In the genomic region with DNA sequence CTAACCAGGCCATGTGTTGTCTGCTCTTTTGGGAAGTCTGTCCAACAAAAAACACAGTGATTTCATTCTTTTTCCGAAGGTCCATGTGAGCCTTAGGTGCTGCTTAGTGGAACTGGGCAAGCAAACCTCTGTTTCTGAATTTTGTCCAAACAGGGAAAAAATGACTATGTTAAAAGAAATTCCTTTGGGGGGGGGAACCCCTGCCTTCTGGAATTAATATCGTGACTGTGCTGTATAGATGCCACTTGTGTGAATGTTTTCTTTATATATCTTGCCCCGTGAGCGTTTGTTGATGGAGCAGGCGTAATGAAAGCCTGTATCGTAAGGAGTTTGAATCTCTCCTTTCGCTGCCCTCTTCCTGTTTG, we compare ENCODE assay signal across 12 mouse cellular contexts.
DNase-seq lines count a peak whose midpoint lies in the region; ATAC-seq and TF ChIP-seq lines count a peak whose summit lies in the region.
"Had no signal": no experiment of that assay in that cellular context is flagged by ENCODE, and none has a peak within 500 bp of the region (broad histone marks: within the 10 kb centered on the region; RNA-seq: fewer than 3 reads in every experiment).

No protein-coding gene starts in this region.

- H3K27ac ChIP-seq in heart, embryonic 13.5 days (replicated peaks): peak overlapping the region; percentile 70
- H3K27ac ChIP-seq in stomach, embryonic 15.5 days: peak overlapping the region; percentile 28; the same call in 1 of the 2 replicates
- H3K27ac ChIP-seq in stomach, postnatal 0 days (replicated peaks): no peak overlapping the region
- H3K27ac ChIP-seq in forebrain, embryonic 16.5 days (ENCODE audit: low read length): peak overlapping the region; percentile 88
- H3K27ac ChIP-seq: left cerebral cortex, adult 2 months; liver, embryonic 12.5 days had no signal

- peak overlapping the region; percentile 58 for H3K9ac ChIP-seq in heart, embryonic 13.5 days
- no peak overlapping the region for H3K9ac ChIP-seq in stomach, embryonic 15.5 days
- no peak overlapping the region for H3K9ac ChIP-seq in stomach, postnatal 0 days (ENCODE audit: low read length)
- no peak overlapping the region for H3K9ac ChIP-seq in forebrain, embryonic 16.5 days (replicated peaks; ENCODE audit: low read depth, low read length)
- H3K9ac ChIP-seq: liver, embryonic 12.5 days had no signal

- 58% methylated on average over 7 of the region's 7 CpGs for WGBS in heart, embryonic 13.5 days
- WGBS in stomach, embryonic 15.5 days: 45% methylated on average over 7 of the region's 7 CpGs
- WGBS in stomach, postnatal 0 days: 48% methylated on average over 7 of the region's 7 CpGs
- WGBS in forebrain, embryonic 16.5 days: 60% methylated on average over 7 of the region's 7 CpGs

- H3K9me3 ChIP-seq in heart, embryonic 13.5 days: peaks cover 4% of the 10 kb centered on the region; the same call in 1 of the 2 replicates
- H3K9me3 ChIP-seq in stomach, embryonic 15.5 days: no peaks in the 10 kb centered on the region
- no peaks in the 10 kb centered on the region for H3K9me3 ChIP-seq in stomach, postnatal 0 days (ENCODE audit: control insufficient read depth, low read length)
- no peaks in the 10 kb centered on the region for H3K9me3 ChIP-seq in forebrain, embryonic 16.5 days (ENCODE audit: control insufficient read depth, low read length)
- H3K9me3 ChIP-seq: liver, embryonic 12.5 days had no signal

- peaks cover 8% of the 10 kb centered on the region; the same call in 1 of the 2 replicates for H3K36me3 ChIP-seq in heart, embryonic 13.5 days
- no peaks in the 10 kb centered on the region for H3K36me3 ChIP-seq in stomach, embryonic 15.5 days
- no peaks in the 10 kb centered on the region for H3K36me3 ChIP-seq in stomach, postnatal 0 days (ENCODE audit: control insufficient read depth, insufficient read depth, low read length)
- H3K36me3 ChIP-seq in forebrain, embryonic 16.5 days (ENCODE audit: control insufficient read depth, insufficient read depth): no peaks in the 10 kb centered on the region
- H3K36me3 ChIP-seq: liver, embryonic 12.5 days had no signal

- TF ChIP-seq CTCF in stomach, postnatal 0 days (IDR thresholded peaks at IDR 0.05; ENCODE audit: low read depth): no peak

- ATAC-seq in heart, embryonic 13.5 days (ENCODE audit: extremely low read depth, insufficient number of reproducible peaks, low FRiP score, low TSS enrichment): no peak
- ATAC-seq in stomach, embryonic 15.5 days (ENCODE audit: insufficient read depth, low FRiP score, low read depth): no peak
- no peak for ATAC-seq in stomach, postnatal 0 days (ENCODE audit: low FRiP score, low TSS enrichment)
- no peak for ATAC-seq in forebrain, embryonic 16.5 days
- ATAC-seq: liver, embryonic 12.5 days had no signal

- H3K4me1 ChIP-seq in heart, embryonic 13.5 days: peaks cover 65% of the 10 kb centered on the region
- peaks cover 18% of the 10 kb centered on the region for H3K4me1 ChIP-seq in stomach, embryonic 15.5 days
- H3K4me1 ChIP-seq in stomach, postnatal 0 days (replicated peaks; ENCODE audit: control insufficient read depth, insufficient read depth): no peaks in the 10 kb centered on the region; the same call in 1 of the 2 replicates
- peaks cover 45% of the 10 kb centered on the region for H3K4me1 ChIP-seq in forebrain, embryonic 16.5 days (replicated peaks; ENCODE audit: control insufficient read depth, insufficient read depth, low read length)
- H3K4me1 ChIP-seq: liver, embryonic 12.5 days had no signal

- 0 out of 2 replicates have a peak overlapping the region, but pooled peaks have one; percentile 38 for H3K4me2 ChIP-seq in heart, embryonic 13.5 days
- H3K4me2 ChIP-seq in stomach, embryonic 15.5 days: no peak overlapping the region
- no peak overlapping the region for H3K4me2 ChIP-seq in stomach, postnatal 0 days (replicated peaks; ENCODE audit: low read depth)
- H3K4me2 ChIP-seq in forebrain, embryonic 16.5 days (ENCODE audit: low read length): no peak overlapping the region
- H3K4me2 ChIP-seq: liver, embryonic 12.5 days had no signal

- H3K4me3 ChIP-seq in heart, embryonic 13.5 days: no peak overlapping the region
- no peak overlapping the region for H3K4me3 ChIP-seq in stomach, embryonic 15.5 days (replicated peaks)
- no peak overlapping the region for H3K4me3 ChIP-seq in stomach, postnatal 0 days (ENCODE audit: low read depth, low read length)
- H3K4me3 ChIP-seq in forebrain, embryonic 16.5 days (replicated peaks; ENCODE audit: low read length): no peak overlapping the region
- H3K4me3 ChIP-seq: left cerebral cortex, adult 2 months; liver, embryonic 12.5 days had no signal

- TF ChIP-seq EP300 in stomach, postnatal 0 days (optimal IDR thresholded peaks at IDR 0.05): no peak

- H3K27me3 ChIP-seq in heart, embryonic 13.5 days (replicated peaks): no peaks in the 10 kb centered on the region
- no peaks in the 10 kb centered on the region for H3K27me3 ChIP-seq in stomach, embryonic 15.5 days (replicated peaks)
- no peaks in the 10 kb centered on the region for H3K27me3 ChIP-seq in stomach, postnatal 0 days (ENCODE audit: control insufficient read depth, insufficient read depth, low read length)
- no peaks in the 10 kb centered on the region for H3K27me3 ChIP-seq in forebrain, embryonic 16.5 days (replicated peaks; ENCODE audit: control insufficient read depth, insufficient read depth, low read length)
- H3K27me3 ChIP-seq: liver, embryonic 12.5 days had no signal

- DNase-seq in heart, adult 9 months (ENCODE audit: low spot score in 2 of 2): no peak
- no peak for DNase-seq in stomach, postnatal 0 days (ENCODE audit: low spot score)
- DNase-seq in ovary, adult 18-20 months (ENCODE audit: low spot score): no peak
- no peak for DNase-seq in thymus, adult 18-20 months
- DNase-seq: adrenal gland, adult 8-10 months; kidney, adult 2 months; right cerebral cortex, postnatal 25 days had no signal
